Mouse (Mus musculus): ENCODE measurements around the gene Fpgt.

- TF ChIP-seq POLR2A (IDR thresholded peaks at IDR 0.05; ENCODE audit: extremely low read depth, insufficient read depth, low read length) (no peak), CTCF (IDR thresholded peaks at IDR 0.05; ENCODE audit: extremely low read depth, insufficient read depth, low read length) (no peak)
Measured at GRCm38 (mm10) chr3:155077908-155078307, 15.3 kb downstream of the Fpgt start.

Data from cortical plate, adult 2 months (tissue).